Mouse (Mus musculus): ENCODE measurements around the gene Rrp1b. TPM values are rescaled to one million over a fixed set of nuclear protein-coding genes. Genes with fewer than 3 reads are reported as not detected.

Gene Rrp1b
- polyA plus RNA-seq, 1 experiment = 14.9 TPM

DNA sequence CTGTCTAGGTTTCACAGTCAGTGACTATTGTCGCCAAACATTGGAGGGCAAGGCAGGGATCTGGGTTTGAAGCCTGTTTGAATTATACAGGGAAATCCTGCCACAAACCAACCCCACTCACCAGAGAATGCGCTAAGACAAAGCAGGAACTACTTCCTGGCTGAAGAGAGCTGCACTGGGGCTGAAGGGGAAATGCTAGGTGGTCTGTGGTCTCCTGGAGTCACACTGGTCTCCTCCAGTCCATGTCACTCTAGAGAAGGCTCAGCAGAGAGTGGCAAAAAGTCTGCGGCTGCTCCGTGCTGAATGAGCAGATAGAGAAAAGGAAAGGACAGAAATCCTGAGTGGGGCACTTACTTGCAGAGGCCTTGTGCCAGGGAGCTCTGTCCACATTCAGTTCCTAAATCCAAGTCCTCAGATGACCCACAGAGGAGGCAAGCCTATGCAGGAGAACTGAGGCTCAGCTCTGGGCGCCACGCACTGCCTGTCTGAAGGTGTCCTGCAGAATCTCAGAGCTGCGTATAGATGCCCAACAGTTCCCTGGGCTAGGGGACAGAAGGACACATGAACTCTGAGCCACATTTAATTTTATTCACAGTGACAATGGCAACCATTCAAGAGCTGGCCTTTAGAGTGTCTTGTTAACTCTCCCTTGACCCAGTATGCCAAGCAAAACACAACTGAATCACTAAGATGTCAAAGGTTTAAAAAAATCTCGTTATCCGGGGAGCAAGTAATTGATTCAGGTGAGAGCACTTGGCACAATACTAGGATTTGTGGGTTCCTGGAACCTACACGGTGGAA, 75.3 kb downstream of the Rrp1b start:
- Histone ChIP-seq H3K4me1 (ENCODE audit: control insufficient read depth, insufficient read depth, low read length) (peaks cover 2% of the 10 kb centered on the region; the same call in 1 of the 2 replicates), H3K27ac (ENCODE audit: insufficient read depth, low read length) (no peak overlapping the region), H3K4me3 (ENCODE audit: insufficient read depth, low read length) (no peak overlapping the region)
- TF ChIP-seq POLR2A (IDR thresholded peaks at IDR 0.05; ENCODE audit: extremely low read depth, insufficient read depth, low read length) (no peak), CTCF (IDR thresholded peaks at IDR 0.05; ENCODE audit: extremely low read depth, insufficient read depth, low read length) (no peak)

Other genes with a start within 250 kb of the Rrp1b start
- 5.8 and 9.7 TPM in 2 replicates for gene Sik1, start 180.3 kb upstream of the Rrp1b start, polyA plus RNA-seq (2012; rRNA removed)
- gene Hsf2bp, start 249 bp downstream of the Rrp1b start, polyA plus RNA-seq (2012; rRNA removed) = 0.27 and 0.32 TPM in 2 replicates
- gene Notch3, start 130.8 kb downstream of the Rrp1b start, polyA plus RNA-seq (2012; rRNA removed) = 7.5 and 7.8 TPM in 2 replicates
- 0.56 and 0.91 TPM in 2 replicates for gene Ephx3, start 153.4 kb downstream of the Rrp1b start, polyA plus RNA-seq (2012; rRNA removed)
- gene Brd4, start 248.6 kb downstream of the Rrp1b start, polyA plus RNA-seq (2012; rRNA removed) = 43.5 and 43.9 TPM in 2 replicates

All from cortical plate, adult 2 months (tissue).